Mouse (Mus musculus): ENCODE results near the gene Col4a5. TPM values are rescaled to one million over a fixed set of nuclear protein-coding genes. Genes with fewer than 3 reads are reported as not detected.

Gene Col4a5
- polyA plus RNA-seq (2016; fragmentation: Nextera tagmentation; extraction: Ambion mirVana), result 72.1 and 76.3 TPM in 2 replicates

- Histone ChIP-seq H3K9me3 (replicated peaks) (no peaks in the 10 kb centered on the region), H3K4me2 (peak within 1 kb of the TSS; percentile 65), H3K27ac (ENCODE audit: poor library complexity, severe bottlenecking) (peak within 1 kb of the TSS; percentile 79), H3K9ac (peak within 1 kb of the TSS; percentile 68), H3K27me3 (replicated peaks) (no peaks in the 10 kb centered on the region), H3K4me1 (replicated peaks) (no peaks in the 10 kb centered on the region), H3K36me3 (no peaks in the 10 kb centered on the region), H3K4me3 (peak within 1 kb of the TSS; percentile 56)
- WGBS, result 10% methylated on average over 13 of the region's 13 CpGs
- ATAC-seq (ENCODE audit: insufficient number of reproducible peaks, low FRiP score), result peak; percentile 77
These were observed at the start of gene Col4a5 for GRCm38 (mm10) chrX:141475110-141475509. TSS of gene Col4a5 (plus strand) at chrX:141475385.

GRCm38 (mm10) chrX:141436780-141437179 lies 38.4 kb upstream of the Col4a5 start:
- Histone ChIP-seq H3K36me3 (no peaks in the 10 kb centered on the region), H3K4me1 (replicated peaks) (0 out of 2 replicates have a peak, but pooled peaks cover 8% of the 10 kb centered on the region), H3K4me3 (no peak overlapping the region), H3K27ac (ENCODE audit: poor library complexity, severe bottlenecking) (no peak overlapping the region), H3K4me2 (peak overlapping the region; percentile 19; the same call in 1 of the 2 replicates), H3K9ac (no peak overlapping the region), H3K9me3 (replicated peaks) (no peaks in the 10 kb centered on the region), H3K27me3 (replicated peaks) (no peaks in the 10 kb centered on the region)
- 80% methylated on average over 6 of the region's 6 CpGs for WGBS
- ATAC-seq (ENCODE audit: insufficient number of reproducible peaks, low FRiP score), result no peak

- Histone ChIP-seq H3K27me3 (replicated peaks) (no peaks in the 10 kb centered on the region), H3K4me2 (no peak overlapping the region), H3K4me1 (replicated peaks) (0 out of 2 replicates have a peak, but pooled peaks cover 8% of the 10 kb centered on the region), H3K4me3 (no peak overlapping the region), H3K36me3 (no peaks in the 10 kb centered on the region), H3K9me3 (replicated peaks) (no peaks in the 10 kb centered on the region), H3K27ac (ENCODE audit: poor library complexity, severe bottlenecking) (no peak overlapping the region), H3K9ac (no peak overlapping the region)
- WGBS, result 35% methylated on average over 2 of the region's 2 CpGs
- no peak for ATAC-seq (ENCODE audit: insufficient number of reproducible peaks, low FRiP score)
These were observed 35.8 kb upstream of the Col4a5 start for GRCm38 (mm10) chrX:141439423-141439822.

GRCm38 (mm10) chrX:141447936-141448335 lies 27.2 kb upstream of the Col4a5 start:
- H3K27ac ChIP-seq (ENCODE audit: poor library complexity, severe bottlenecking), result no peak overlapping the region
- 73% methylated on average over 1 of the region's 1 CpGs for WGBS
- no peaks in the 10 kb centered on the region for H3K9me3 ChIP-seq (replicated peaks)
- H3K4me3 ChIP-seq, result no peak overlapping the region
- H3K27me3 ChIP-seq (replicated peaks), result no peaks in the 10 kb centered on the region
- H3K36me3 ChIP-seq, result no peaks in the 10 kb centered on the region
- H3K4me1 ChIP-seq (replicated peaks), result peaks cover 6% of the 10 kb centered on the region; the same call in 1 of the 2 replicates
- no peak for ATAC-seq (ENCODE audit: insufficient number of reproducible peaks, low FRiP score)
- no peak overlapping the region for H3K9ac ChIP-seq
- H3K4me2 ChIP-seq, result no peak overlapping the region

GRCm38 (mm10) chrX:141473470-141474302 lies 1.5 kb upstream of the Col4a5 start, which contains the start of gene Col4a6:
TSS of gene Col4a6 (minus strand) at chrX:141474076.
- no peak within 1 kb of the TSS for H3K27ac ChIP-seq (ENCODE audit: poor library complexity, severe bottlenecking)
- peak within 1 kb of the TSS; percentile 70 for H3K4me2 ChIP-seq
- 17% methylated on average over 16 of the region's 16 CpGs for WGBS
- H3K36me3 ChIP-seq, result no peaks in the 10 kb centered on the region
- no peak for ATAC-seq (ENCODE audit: insufficient number of reproducible peaks, low FRiP score)
- peak within 1 kb of the TSS; percentile 68 for H3K9ac ChIP-seq
- H3K4me3 ChIP-seq, result peak within 1 kb of the TSS; percentile 56
- H3K27me3 ChIP-seq (replicated peaks), result no peaks in the 10 kb centered on the region
- no peaks in the 10 kb centered on the region for H3K9me3 ChIP-seq (replicated peaks)
- no peaks in the 10 kb centered on the region for H3K4me1 ChIP-seq (replicated peaks)

- H3K27ac ChIP-seq (ENCODE audit: poor library complexity, severe bottlenecking), result peak overlapping the region; percentile 79
- H3K9ac ChIP-seq, result peak overlapping the region; percentile 68
- 21% methylated on average over 14 of the region's 14 CpGs for WGBS
- H3K4me2 ChIP-seq, result peak overlapping the region; percentile 65
- ATAC-seq (ENCODE audit: insufficient number of reproducible peaks, low FRiP score), result 0 out of 2 replicates have a peak, but pooled peaks have one; percentile 64
- H3K36me3 ChIP-seq, result no peaks in the 10 kb centered on the region
- H3K27me3 ChIP-seq (replicated peaks), result no peaks in the 10 kb centered on the region
- peak overlapping the region; percentile 56 for H3K4me3 ChIP-seq
- no peaks in the 10 kb centered on the region for H3K4me1 ChIP-seq (replicated peaks)
- H3K9me3 ChIP-seq (replicated peaks), result no peaks in the 10 kb centered on the region
These were observed 562 bp downstream of the Col4a5 start for GRCm38 (mm10) chrX:141475566-141476327.

GRCm38 (mm10) chrX:141494545-141494944 lies 19.4 kb downstream of the Col4a5 start:
- no peak overlapping the region for H3K9ac ChIP-seq
- H3K9me3 ChIP-seq (replicated peaks), result no peaks in the 10 kb centered on the region
- WGBS, result 67% methylated on average over 4 of the region's 4 CpGs
- no peaks in the 10 kb centered on the region for H3K4me1 ChIP-seq (replicated peaks)
- no peak overlapping the region for H3K4me3 ChIP-seq
- H3K4me2 ChIP-seq, result no peak overlapping the region
- ATAC-seq (ENCODE audit: insufficient number of reproducible peaks, low FRiP score), result no peak
- H3K27me3 ChIP-seq (replicated peaks), result no peaks in the 10 kb centered on the region
- H3K27ac ChIP-seq (ENCODE audit: poor library complexity, severe bottlenecking), result no peak overlapping the region
- no peaks in the 10 kb centered on the region for H3K36me3 ChIP-seq

- 80% methylated on average over 1 of the region's 1 CpGs for WGBS
- ATAC-seq (ENCODE audit: insufficient number of reproducible peaks, low FRiP score), result no peak
- no peak overlapping the region for H3K4me2 ChIP-seq
These were observed 27.9 kb downstream of the Col4a5 start for GRCm38 (mm10) chrX:141503125-141503524.

GRCm38 (mm10) chrX:141533447-141533846 lies 58.3 kb downstream of the Col4a5 start:
- Histone ChIP-seq H3K36me3 (no peaks in the 10 kb centered on the region), H3K9ac (no peak overlapping the region), H3K4me2 (no peak overlapping the region), H3K4me3 (no peak overlapping the region), H3K27ac (ENCODE audit: poor library complexity, severe bottlenecking) (no peak overlapping the region), H3K27me3 (replicated peaks) (no peaks in the 10 kb centered on the region), H3K4me1 (replicated peaks) (no peaks in the 10 kb centered on the region), H3K9me3 (replicated peaks) (no peaks in the 10 kb centered on the region)
- ATAC-seq (ENCODE audit: insufficient number of reproducible peaks, low FRiP score), result no peak

More at GRCm38 (mm10) chrX:141503125-141503524, 27.9 kb downstream of the Col4a5 start:
- no peaks in the 10 kb centered on the region for H3K4me1 ChIP-seq (replicated peaks)
- no peak overlapping the region for H3K4me3 ChIP-seq
- no peaks in the 10 kb centered on the region for H3K27me3 ChIP-seq (replicated peaks)
- no peaks in the 10 kb centered on the region for H3K36me3 ChIP-seq
- no peak overlapping the region for H3K27ac ChIP-seq (ENCODE audit: poor library complexity, severe bottlenecking)
- H3K9me3 ChIP-seq (replicated peaks), result no peaks in the 10 kb centered on the region
- no peak overlapping the region for H3K9ac ChIP-seq

- H3K9ac ChIP-seq, result no peak overlapping the region
- H3K4me2 ChIP-seq, result no peak overlapping the region
- peaks cover 4% of the 10 kb centered on the region; the same call in 1 of the 2 replicates for H3K36me3 ChIP-seq
- H3K27ac ChIP-seq (ENCODE audit: poor library complexity, severe bottlenecking), result no peak overlapping the region
- no peaks in the 10 kb centered on the region for H3K9me3 ChIP-seq (replicated peaks)
- H3K4me3 ChIP-seq, result no peak overlapping the region
- no peaks in the 10 kb centered on the region for H3K27me3 ChIP-seq (replicated peaks)
- no peaks in the 10 kb centered on the region for H3K4me1 ChIP-seq (replicated peaks)
- no peak for ATAC-seq (ENCODE audit: insufficient number of reproducible peaks, low FRiP score)
- WGBS, result 80% methylated on average over 2 of the region's 2 CpGs
These were observed 72.3 kb downstream of the Col4a5 start for GRCm38 (mm10) chrX:141547471-141547870.

- Histone ChIP-seq H3K4me1 (replicated peaks) (no peaks in the 10 kb centered on the region), H3K36me3 (no peaks in the 10 kb centered on the region), H3K27me3 (replicated peaks) (no peaks in the 10 kb centered on the region), H3K9me3 (replicated peaks) (no peaks in the 10 kb centered on the region), H3K4me2 (no peak overlapping the region), H3K4me3 (no peak overlapping the region), H3K9ac (no peak overlapping the region), H3K27ac (ENCODE audit: poor library complexity, severe bottlenecking) (no peak overlapping the region)
- WGBS, result 28% methylated on average over 3 of the region's 3 CpGs
- ATAC-seq (ENCODE audit: insufficient number of reproducible peaks, low FRiP score), result no peak
These were observed 115.1 kb downstream of the Col4a5 start for GRCm38 (mm10) chrX:141590242-141590641.
